Mouse (Mus musculus) B cell, adult 67 days (primary cell): ENCODE data around the gene BC061212. TPM values are rescaled to one million over a fixed set of nuclear protein-coding genes. Genes with fewer than 3 reads are reported as not detected.

Source experiments
- total RNA-seq, 2 experiments: library from RNA; stranded (reverse); gene quantifications; 4 replicates each; pipeline ENCODE4 v1.2.4; 2023

Gene BC061212
- not detected for total RNA-seq

DNA sequence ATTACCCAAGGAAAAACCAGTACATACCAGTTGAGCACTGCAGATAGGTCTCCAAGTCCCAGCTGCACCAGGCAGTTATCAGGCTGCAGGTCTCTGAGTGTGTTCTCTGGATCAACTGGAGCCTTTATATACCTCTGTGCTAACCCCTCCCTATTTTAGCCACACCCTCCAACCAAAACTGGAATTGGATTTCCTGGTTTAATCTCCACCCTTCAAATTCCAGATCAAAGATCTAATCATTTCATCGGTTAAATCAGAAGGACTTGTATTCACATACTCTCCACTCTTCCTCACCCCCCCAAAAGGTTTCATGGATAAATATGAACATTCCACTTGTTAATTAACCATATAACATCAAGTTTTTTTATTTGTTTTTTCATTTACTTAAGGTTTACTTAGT, at the start of gene BC061212:
BC061212 (minus strand) TSS at position 101 of the 400 bp plus-strand sequence.

DNA sequence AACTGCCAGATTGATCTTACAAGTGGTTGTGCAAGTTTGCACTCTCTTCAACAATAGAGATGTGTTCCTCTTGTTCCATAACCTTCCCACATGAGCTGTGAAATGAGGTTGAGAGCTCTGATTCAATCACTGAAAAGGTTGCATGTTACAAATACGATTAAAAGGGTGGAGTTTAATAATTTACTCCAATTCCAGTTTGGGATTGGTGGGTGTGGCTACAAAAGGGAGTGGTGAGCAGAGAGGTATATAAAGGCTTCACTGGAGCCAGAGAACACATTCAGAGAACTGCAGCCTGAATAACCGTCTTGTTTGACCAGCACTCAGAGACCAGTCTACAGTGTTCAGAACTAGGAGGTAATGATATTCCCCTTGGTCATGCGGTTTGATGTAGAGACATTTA, 5.7 kb upstream of the BC061212 start, which contains the start of gene Gm6351:
Gm6351 (plus strand) TSS at position 301 of the 400 bp plus-strand sequence.

Other genes starting within 250 kb of the BC061212 start
- gene Gm7792, start 226.8 kb downstream of the BC061212 start, total RNA-seq = not detected
- gene Gm16429, start 141.5 kb downstream of the BC061212 start, total RNA-seq = not detected
- not detected for gene Gm6351, start 5.8 kb upstream of the BC061212 start, total RNA-seq
- not detected for gene Gm3106, start 147.5 kb upstream of the BC061212 start, total RNA-seq
- gene A430089I19Rik, start 236.3 kb upstream of the BC061212 start, total RNA-seq = not detected
- gene Gm6502, start 243.9 kb upstream of the BC061212 start, total RNA-seq = not detected